Mouse (Mus musculus) gastrocnemius, adult 2 months (tissue): ENCODE measurements around the gene Strip1. TPM values are rescaled to one million over a fixed set of nuclear protein-coding genes. Genes with fewer than 3 reads are reported as not detected.
A peak's percentile ranks its signal among the peaks of the same experiment; 100 is the strongest.

ENCODE experiments used
- DNase-seq: peaks from one replicate; pipeline ENCODE4 v3.0.0; 2022
- H3K27ac ChIP-seq: fragments of 200-600 bp; 2 replicates; pipeline ENCODE4 v1.8.1; 2022; ENCODE audit warnings: mild to moderate bottlenecking
- H3K4me3 ChIP-seq: fragments of 200-600 bp; 2 replicates; pipeline ENCODE4 v1.8.1; 2022; ENCODE audit warnings: mild to moderate bottlenecking, moderate library complexity
- CTCF ChIP-seq: fragments of 200-600 bp; IDR thresholded peaks from 2 replicates; pipeline ENCODE4 v1.8.1; 2022; ENCODE audit warnings: antibody characterized with exemption, mild to moderate bottlenecking, moderate library complexity
- intact Hi-C: fragments of 180-260 bp; cut with DNase I; formaldehyde crosslinking; loops from one replicate; pipeline ENCODE4 v1.15.1; 2025
- total RNA-seq, 2 experiments: library from RNA; stranded (reverse); gene quantifications; 2 replicates each; pipeline ENCODE4 v1.2.3; 2021

The Strip1 gene
- total RNA-seq, 2 experiments from 2014 or later: 16.6 to 20.4 TPM

DNA sequence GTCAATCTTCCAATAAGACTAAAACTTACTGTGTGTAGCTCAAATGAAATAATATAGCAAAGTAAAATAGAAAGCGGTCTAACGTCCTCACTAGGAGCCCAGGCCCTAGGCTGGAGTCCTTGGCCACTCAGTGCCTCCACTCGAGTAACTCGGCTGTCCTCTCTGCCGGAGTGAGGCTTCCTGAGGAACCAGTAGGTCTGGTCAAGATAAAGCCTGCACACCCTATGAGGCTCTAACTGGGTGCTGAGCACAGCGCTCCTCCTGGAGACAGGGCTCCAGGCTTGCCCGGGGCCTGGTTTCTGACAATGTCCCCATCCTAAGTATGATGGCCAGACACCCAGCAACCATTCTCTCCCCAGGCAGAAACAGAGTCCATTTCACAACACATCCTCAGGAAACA is 9.0 kb downstream of the Strip1 start:
- no peak for DNase-seq
- Histone ChIP-seq H3K27ac (no peak overlapping the region), H3K4me3 (no peak overlapping the region)
- intact Hi-C loops: no loop called here
- no peak for TF ChIP-seq CTCF

DNA sequence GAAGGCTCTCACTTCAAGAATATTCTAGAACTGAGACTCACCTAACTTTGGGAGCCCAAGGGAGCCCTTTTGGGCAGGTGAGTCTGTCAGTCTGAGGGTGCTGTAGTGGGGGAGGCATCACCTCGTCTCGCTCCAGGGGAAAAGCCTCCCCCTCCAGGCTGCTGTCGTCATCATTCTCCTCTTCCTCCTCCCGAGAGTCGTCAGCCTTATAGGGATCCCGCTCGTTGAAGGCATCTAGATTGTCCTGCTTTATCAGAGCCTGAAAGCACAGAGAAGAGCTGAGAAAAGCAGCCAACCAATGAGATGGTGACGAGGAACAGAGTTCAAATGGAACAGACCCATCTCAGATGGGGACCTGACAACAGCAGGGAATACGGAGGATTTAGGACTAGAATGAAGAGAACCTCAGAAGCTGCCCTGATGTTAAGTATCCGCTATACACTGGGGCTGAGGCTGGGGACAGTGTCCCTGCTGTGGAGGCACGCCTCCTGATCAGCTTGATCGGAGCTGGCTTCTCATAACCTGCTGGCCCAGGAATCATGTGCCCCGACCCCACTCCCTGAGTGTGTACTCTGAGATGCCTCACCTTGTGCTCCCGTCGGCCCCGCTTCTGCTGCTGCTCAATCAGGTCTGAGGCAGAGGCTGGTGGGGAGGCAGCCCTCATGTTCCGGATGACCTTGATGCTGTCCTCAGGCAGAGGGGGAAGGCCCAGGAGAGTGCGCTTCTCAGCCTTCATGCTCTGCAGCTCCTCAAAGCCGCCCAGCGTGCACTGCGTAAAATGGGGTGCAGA is 10.0 kb downstream of the Strip1 start:
- intact Hi-C loops: no loop called here
- Histone ChIP-seq H3K27ac (no peak overlapping the region), H3K4me3 (no peak overlapping the region)
- no peak for TF ChIP-seq CTCF
- DNase-seq: no peak

DNA sequence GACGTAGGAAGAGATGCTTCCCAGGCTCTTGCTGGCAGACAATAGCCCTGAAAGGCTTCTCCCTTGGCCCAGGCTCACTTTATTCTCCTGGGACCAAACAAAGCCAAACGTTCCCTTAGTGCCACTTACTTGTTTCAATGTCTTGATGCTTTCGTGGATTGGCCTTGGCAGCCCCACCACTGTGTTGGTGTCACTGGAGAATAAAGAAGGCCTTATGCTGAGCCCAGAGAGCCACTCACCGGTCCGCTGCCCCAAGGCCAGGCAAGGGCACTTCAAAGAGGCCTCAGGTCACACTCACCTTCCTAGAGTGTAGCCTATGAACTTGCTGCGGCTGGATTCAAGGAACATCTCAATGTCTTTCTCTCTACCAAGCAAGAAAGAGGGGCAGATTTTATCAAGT is 11.6 kb downstream of the Strip1 start:
- intact Hi-C loops: no loop called here
- no peak for TF ChIP-seq CTCF
- Histone ChIP-seq H3K4me3 (no peak overlapping the region), H3K27ac (no peak overlapping the region)
- no peak for DNase-seq

DNA sequence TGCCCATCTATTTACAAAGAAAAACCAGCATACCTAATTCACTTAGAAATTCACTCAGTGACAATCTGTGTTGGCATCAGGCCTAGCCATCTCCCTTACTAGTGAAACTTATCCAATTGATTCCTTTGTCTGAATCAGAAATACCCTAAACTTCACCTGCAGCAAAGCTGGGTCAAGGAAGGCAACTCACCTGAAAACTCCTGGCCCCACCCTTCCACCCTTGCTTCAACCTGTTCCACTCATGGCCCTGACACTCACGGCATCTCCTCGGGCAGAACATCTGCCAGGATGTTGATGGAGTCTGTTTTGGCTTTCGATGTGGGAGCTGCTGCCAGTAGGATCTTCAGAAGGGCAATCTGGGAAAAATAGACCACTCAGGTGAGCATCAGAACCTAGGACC is 13.7 kb downstream of the Strip1 start:
- H3K4me3 ChIP-seq: no peak overlapping the region
- no peak overlapping the region for H3K27ac ChIP-seq
- no peak for TF ChIP-seq CTCF
- no peak for DNase-seq
- intact Hi-C loops: no loop called here

DNA sequence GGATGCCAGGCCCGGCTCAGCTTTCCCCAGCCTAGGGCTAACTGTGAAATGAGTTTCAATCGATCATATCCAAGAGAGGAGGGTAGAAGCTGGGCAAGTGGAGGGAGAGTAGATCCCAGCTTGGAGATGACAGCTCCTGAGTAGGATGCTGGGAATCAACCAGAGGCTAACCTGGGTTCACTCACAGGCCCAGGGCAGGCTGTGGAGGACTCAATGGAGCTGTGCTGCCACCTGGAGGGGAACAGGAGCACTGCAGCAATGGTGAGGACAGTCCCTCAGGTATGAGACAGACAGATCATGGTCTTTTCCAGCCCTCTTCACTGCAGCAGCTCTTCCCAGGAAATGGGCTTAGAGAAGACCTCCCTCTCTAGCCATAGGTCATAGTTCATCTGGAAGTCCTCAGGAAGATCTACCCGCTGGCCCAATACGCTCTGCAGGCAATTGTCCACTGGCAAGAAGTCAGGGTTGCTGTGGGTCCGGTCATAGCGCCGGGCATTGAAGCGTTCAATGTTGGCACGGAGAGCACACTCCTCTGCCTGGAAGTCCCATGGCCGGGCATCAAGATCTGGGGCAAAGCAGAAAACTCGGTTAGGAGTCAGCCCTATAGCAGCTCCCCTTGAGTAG is 18.5 kb downstream of the Strip1 start:
- no peak overlapping the region for H3K27ac ChIP-seq
- intact Hi-C loops: no loop called here
- peak; percentile 93 for TF ChIP-seq CTCF
- H3K4me3 ChIP-seq: no peak overlapping the region
- peak; percentile 71 for DNase-seq

DNA sequence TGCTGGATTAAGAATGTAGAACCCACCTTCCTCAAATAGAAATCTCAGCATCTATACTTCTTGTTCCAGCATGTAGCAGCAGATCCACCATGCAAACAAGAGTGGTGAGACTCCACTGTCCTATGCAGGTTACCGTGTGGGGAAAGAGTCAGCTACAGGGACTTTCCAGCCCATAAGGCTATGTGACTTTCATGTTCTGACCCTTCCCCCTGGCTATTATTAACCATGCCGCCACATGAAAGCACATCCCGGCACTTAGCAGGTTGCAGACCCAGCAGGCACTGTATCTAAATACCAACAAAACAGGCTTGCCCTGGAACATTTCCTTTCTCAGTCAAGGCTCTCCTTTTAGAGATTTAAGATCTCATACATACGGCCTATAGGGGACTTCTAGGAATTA is 20.1 kb downstream of the Strip1 start:
- no peak for DNase-seq
- no peak overlapping the region for H3K4me3 ChIP-seq
- intact Hi-C loops: no loop called here
- no peak overlapping the region for H3K27ac ChIP-seq
- no peak for TF ChIP-seq CTCF

DNA sequence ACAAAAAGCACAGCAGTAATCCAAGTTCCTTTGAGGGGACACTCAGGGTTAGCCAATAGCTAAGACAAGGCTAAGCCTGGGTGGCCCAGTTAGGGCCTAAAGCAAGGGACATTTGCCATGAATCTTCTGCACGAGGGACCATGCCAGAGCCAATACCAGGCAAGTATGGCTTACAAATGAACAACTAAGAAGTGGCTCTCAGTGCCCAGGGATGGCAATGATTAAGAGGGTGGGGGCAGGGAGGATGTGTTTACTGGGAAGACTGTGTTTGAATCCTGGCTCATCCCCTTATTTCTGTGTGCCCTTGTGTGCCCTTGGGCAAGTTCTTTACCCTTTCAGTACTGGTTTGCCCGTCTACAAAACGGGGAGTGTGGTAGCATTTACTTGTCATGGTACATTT is 22.1 kb downstream of the Strip1 start:
- H3K27ac ChIP-seq: no peak overlapping the region
- intact Hi-C loops: no loop called here
- no peak for DNase-seq
- no peak overlapping the region for H3K4me3 ChIP-seq
- TF ChIP-seq CTCF: no peak

DNA sequence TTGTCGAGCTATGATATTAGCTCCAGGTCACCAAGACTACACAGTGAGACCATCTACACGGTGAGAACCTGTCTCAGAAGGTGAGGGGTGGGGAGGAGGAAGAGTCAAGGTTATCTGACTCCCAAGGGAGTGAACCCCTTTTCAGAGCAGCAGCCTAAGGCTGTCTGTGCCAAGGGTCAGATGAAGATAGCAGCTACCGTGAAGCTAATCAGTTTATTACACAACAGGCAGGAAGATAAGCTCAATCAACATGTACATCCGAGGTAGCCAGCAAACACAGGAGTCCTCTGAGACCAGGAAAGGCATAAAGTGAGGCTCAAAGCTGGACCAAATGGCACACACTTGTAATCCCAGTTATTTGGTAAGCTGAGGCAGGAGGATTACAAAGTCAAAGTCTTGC is 22.7 kb downstream of the Strip1 start:
- no peak for TF ChIP-seq CTCF
- intact Hi-C loops: no loop called here
- H3K27ac ChIP-seq: no peak overlapping the region
- H3K4me3 ChIP-seq: no peak overlapping the region
- DNase-seq: no peak

DNA sequence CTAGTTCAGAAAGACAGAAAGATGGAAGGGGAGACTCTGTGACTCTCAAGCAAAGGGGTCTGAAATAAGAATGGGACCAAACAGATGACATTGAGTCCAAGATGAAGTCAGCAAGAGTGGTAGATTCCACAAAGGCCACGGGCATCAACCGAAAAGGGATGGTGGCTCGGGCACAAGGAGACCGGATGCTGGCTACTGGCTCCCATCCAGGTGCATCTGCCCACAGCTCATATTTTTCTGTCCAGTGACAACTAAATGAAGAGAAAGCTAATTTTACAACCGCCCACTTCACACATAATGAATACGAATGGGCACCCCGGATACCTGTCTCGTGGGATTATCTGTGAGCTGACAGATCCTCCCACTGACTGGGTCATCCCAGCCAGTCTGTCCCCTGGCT is 24.3 kb downstream of the Strip1 start:
- no peak for DNase-seq
- Histone ChIP-seq H3K27ac (no peak overlapping the region), H3K4me3 (no peak overlapping the region)
- no peak for TF ChIP-seq CTCF
- intact Hi-C loops: no loop called here

DNA sequence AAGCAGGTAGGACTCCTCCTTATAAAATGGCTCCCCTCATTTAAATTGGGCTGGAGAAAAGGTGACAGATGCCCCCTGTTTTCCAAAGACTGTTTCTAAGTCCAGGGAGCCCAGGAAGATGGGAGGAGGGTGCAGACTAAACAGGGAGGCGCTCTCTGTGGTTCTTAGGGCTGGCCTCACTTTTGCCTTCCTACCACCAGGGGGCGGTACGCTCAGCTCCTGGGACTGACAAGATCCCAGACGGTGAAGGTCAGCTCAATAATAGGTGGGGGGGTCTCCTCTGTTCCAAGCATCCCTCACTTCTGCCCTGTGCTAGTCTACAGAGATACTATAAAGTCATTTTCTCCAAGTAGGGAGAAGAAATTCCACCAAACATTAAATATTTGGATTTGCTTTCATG is 26.2 kb downstream of the Strip1 start:
- DNase-seq: peak; percentile 64
- intact Hi-C loops: no loop called here
- Histone ChIP-seq H3K27ac (no peak overlapping the region), H3K4me3 (no peak overlapping the region)
- peak; percentile 93 for TF ChIP-seq CTCF

DNA sequence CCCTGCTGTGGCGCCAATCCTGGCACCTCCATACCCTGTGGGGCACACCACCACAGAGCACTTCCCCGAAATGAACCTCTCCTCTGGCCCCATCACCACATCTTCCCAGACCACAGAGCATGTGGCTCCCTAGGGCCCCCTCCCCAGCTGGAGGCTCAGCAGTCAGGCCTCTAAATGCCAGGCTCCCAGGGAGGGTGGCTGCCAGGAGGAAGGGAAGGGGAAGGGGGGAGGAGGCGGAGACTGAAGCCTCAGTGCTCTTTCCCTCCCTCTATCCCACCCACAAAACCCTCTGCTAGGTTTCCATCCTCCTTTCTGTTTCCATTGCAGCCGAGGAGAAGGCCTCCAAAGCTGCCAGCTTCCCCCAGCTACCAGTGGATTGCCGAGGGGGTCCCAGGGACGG is 31.4 kb downstream of the Strip1 start:
- intact Hi-C loops: no loop called here
- Histone ChIP-seq H3K27ac (no peak overlapping the region), H3K4me3 (no peak overlapping the region)
- DNase-seq: no peak
- TF ChIP-seq CTCF: no peak

DNA sequence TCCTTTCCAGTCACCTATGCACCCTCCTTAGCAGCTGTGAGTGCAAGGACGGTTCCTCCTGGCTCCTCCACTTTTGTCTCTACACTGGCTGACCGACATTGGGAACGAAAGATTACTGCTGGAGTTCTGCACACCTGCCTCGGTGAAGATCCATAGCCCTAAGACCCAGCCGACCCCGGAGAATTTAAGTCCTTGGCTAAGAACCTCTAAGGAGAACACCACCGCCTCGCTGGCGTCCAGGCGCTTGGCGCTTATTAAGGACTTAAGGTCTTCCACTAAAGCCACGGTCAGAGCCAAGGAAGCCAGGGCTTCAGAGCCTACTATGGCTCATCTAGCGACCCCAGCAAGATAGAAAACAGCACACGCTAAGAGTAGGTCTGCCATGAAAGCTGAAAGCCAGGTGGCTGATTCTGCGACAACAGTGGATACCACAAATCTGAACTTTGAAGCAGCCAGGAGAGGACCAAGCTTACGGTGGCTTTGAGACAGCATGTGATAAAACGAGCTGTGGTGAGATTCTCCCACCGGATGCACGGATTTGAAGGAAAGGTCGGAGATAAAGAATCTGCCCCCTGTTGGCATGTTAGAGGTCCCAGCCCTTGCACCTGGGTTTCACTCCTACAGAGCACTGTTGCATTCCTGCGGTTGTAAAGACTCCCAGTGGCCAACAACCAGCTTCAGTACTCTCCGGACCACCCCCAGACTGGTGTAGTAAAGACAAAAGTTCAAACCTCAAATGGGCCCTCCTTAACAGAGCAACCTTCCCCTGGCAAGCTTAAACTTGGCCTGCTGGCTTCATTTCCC is 33.7 kb downstream of the Strip1 start:
- Histone ChIP-seq H3K27ac (no peak overlapping the region), H3K4me3 (no peak overlapping the region)
- DNase-seq: peak; percentile 12
- TF ChIP-seq CTCF: no peak
- intact Hi-C loops: no loop called here

DNA sequence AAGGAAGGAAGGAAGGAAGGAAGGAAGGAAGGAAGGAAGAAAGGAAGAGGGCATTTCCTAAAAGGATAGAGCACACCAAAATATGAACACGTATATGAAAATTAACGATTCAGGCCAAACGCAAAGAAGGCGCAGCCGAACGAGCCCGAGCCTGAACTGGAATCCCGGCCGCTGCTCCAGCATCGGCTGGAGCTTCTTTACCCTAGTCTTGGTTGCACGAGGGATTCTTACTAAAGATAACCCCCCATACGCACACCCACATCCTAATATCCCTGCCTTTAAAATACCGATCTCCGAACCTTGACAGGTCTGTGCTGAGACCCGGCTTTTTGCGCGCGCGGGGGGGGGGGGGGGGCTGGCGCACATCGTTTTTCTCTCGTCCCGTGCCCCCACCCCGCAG is 34.4 kb downstream of the Strip1 start:
- H3K27ac ChIP-seq: no peak overlapping the region
- DNase-seq: peak; percentile 7
- intact Hi-C loops: no loop called here
- TF ChIP-seq CTCF: no peak
- no peak overlapping the region for H3K4me3 ChIP-seq
